Mouse (Mus musculus): ENCODE results near the gene Uqcr10. TPM values are rescaled to one million over a fixed set of nuclear protein-coding genes. Genes with fewer than 3 reads are reported as not detected.

Gene Uqcr10
- total and polyA plus RNA-seq, 3 experiments: 598 to 1,416 TPM; not detected in 1

DNA sequence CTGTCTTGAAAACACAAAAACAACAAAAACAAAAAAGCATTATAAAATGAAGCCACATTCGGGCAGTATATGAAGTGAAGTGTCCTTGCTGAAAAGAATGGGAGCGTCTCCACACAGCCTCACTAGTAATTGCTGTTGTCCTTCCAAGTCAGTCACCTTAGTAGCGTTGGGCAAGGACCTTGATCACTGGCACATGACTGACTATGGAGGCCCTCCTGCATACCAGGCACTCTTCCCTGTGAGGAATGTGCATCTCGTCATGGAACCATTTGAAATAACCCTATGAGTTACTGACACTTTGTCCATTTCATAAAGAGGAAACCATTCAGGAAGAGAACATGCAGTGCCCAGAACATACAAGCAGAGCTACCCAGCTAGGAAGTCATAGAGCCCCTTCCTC is 32.4 kb downstream of the Uqcr10 start:
- TF ChIP-seq ZC3H11A (IDR thresholded peaks at IDR 0.05; ENCODE audit: low read depth, low read length) (no peak), E2F4 (IDR thresholded peaks at IDR 0.05; ENCODE audit: borderline replicate concordance, low read depth, low read length) (no peak), POLR2AphosphoS5 (IDR thresholded peaks at IDR 0.05; ENCODE audit: borderline replicate concordance, low read depth, low read length) (no peak), EP300 (IDR thresholded peaks at IDR 0.05; ENCODE audit: low read depth in 1 of 2, low read length in 2 of 2) (no peak), MEF2A (IDR thresholded peaks at IDR 0.05; ENCODE audit: extremely low read depth, insufficient replicate concordance, low read depth, low read length, poor library complexity, severe bottlenecking) (no peak), MYB (IDR thresholded peaks at IDR 0.05; ENCODE audit: low read depth, low read length) (no peak), HCFC1 (IDR thresholded peaks at IDR 0.05; ENCODE audit: low read depth, low read length) (no peak), TAL1 (IDR thresholded peaks at IDR 0.05; ENCODE audit: low read length) (no peak), RCOR1 (IDR thresholded peaks at IDR 0.05; ENCODE audit: low read depth, low read length) (no peak), KAT2A (conservative IDR thresholded peaks at IDR 0.05; ENCODE audit: low read depth, low read length) (no peak), MAX (IDR thresholded peaks at IDR 0.05; ENCODE audit: low read length) (no peak), RAD21 (IDR thresholded peaks at IDR 0.05; ENCODE audit: low read depth, low read length) (no peak), GATA1 (IDR thresholded peaks at IDR 0.05; ENCODE audit: low read depth, low read length) (no peak)
- H3K36me3 ChIP-seq (ENCODE audit: control insufficient read depth in 1 of 2, insufficient read depth in 2 of 2, low read length in 2 of 2): peaks cover 0 to 1% of the 10 kb centered on the region in 2 experiments; a peak in 3 of 4 replicates
- no peak for DNase-seq (ENCODE audit: low read depth, low spot score)
- H3K27ac ChIP-seq (ENCODE audit: control insufficient read depth, low read depth, low read length): no peak overlapping the region
- no peaks in the 10 kb centered on the region for H3K9me3 ChIP-seq (replicated peaks; ENCODE audit: insufficient read depth, low read length)
- no peaks in the 10 kb centered on the region for H3K27me3 ChIP-seq (ENCODE audit: control insufficient read depth in 1 of 2, insufficient read depth in 2 of 2, low read length in 2 of 2)
- H3K4me3 ChIP-seq (ENCODE audit: control insufficient read depth in 1 of 2, insufficient read depth in 1 of 2, low read depth in 2 of 2, low read length in 2 of 2): no peak overlapping the region
- H3K4me1 ChIP-seq (ENCODE audit: control insufficient read depth in 1 of 2, insufficient read depth in 2 of 2, low read length in 2 of 2): peaks cover 0 to 1% of the 10 kb centered on the region in 2 experiments; a peak in 2 of 4 replicates
- no peak overlapping the region for H3K9ac ChIP-seq (ENCODE audit: control insufficient read depth, low read depth, low read length, poor library complexity, severe bottlenecking)
- H3K79me2 ChIP-seq (ENCODE audit: control insufficient read depth, insufficient read depth, low read length, poor library complexity): no peaks in the 10 kb centered on the region

DNA sequence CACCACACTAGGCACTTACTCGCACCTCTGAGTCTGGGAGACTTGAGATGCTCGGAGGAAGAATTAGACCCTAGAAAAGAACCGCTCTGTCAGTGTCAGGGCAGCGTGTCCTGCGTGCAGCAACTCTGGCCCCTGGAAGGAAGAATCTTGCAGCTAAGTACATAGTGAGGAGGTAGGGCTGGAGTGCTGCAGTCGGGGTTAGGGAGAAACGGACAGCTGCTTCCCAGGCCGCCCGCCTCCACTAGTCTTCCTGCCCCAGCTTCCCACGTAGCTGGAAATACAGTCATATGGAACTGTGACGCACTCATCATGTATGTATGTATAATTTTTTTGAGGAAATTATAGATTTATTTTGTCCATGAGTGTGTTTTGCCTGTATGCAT is 41.7 kb downstream of the Uqcr10 start:
- Histone ChIP-seq H3K4me3 (ENCODE audit: control insufficient read depth in 1 of 2, insufficient read depth in 1 of 2, low read depth in 2 of 2, low read length in 2 of 2) (no peak overlapping the region), H3K4me1 (ENCODE audit: control insufficient read depth in 1 of 2, insufficient read depth in 2 of 2, low read length in 2 of 2) (peaks cover 20 to 25% of the 10 kb centered on the region in 2 experiments), H3K36me3 (ENCODE audit: control insufficient read depth in 1 of 2, insufficient read depth in 2 of 2, low read length in 2 of 2) (peaks cover 7 to 29% of the 10 kb centered on the region in 2 experiments), H3K27ac (ENCODE audit: control insufficient read depth, low read depth, low read length) (no peak overlapping the region), H3K9ac (ENCODE audit: control insufficient read depth, low read depth, low read length, poor library complexity, severe bottlenecking) (no peak overlapping the region), H3K79me2 (ENCODE audit: control insufficient read depth, insufficient read depth, low read length, poor library complexity) (no peaks in the 10 kb centered on the region), H3K27me3 (ENCODE audit: control insufficient read depth in 1 of 2, insufficient read depth in 2 of 2, low read length in 2 of 2) (no peaks in the 10 kb centered on the region), H3K9me3 (replicated peaks; ENCODE audit: insufficient read depth, low read length) (no peaks in the 10 kb centered on the region)
- DNase-seq (ENCODE audit: low read depth, low spot score): no peak
- TF ChIP-seq TCF12 (IDR thresholded peaks at IDR 0.05; ENCODE audit: low read depth, low read length): no peak
- no peak for TF ChIP-seq NELFE (IDR thresholded peaks at IDR 0.05; ENCODE audit: low read depth, low read length)
- no peak for TF ChIP-seq CHD1 (IDR thresholded peaks at IDR 0.05; ENCODE audit: low read depth, low read length)
- no peak for TF ChIP-seq ETS1 (IDR thresholded peaks at IDR 0.05; ENCODE audit: low read depth, low read length)
- no peak for TF ChIP-seq TAL1 (IDR thresholded peaks at IDR 0.05; ENCODE audit: low read length)
- TF ChIP-seq CTCF (IDR thresholded peaks at IDR 0.05 in 2 of 3, conservative IDR thresholded peaks at IDR 0.05 in 1 of 3; ENCODE audit: control insufficient read depth in 1 of 3, insufficient read depth in 1 of 3, low read depth in 2 of 3, low read length in 3 of 3, poor library complexity in 1 of 3, severe bottlenecking in 1 of 3): no peak
- no peak for TF ChIP-seq MXI1 (IDR thresholded peaks at IDR 0.05; ENCODE audit: low read depth, low read length)
- no peak for TF ChIP-seq CHD2 (IDR thresholded peaks at IDR 0.05; ENCODE audit: low read length)
- TF ChIP-seq ZNF384 (IDR thresholded peaks at IDR 0.05; ENCODE audit: low read depth, low read length): no peak
- TF ChIP-seq NRF1 (IDR thresholded peaks at IDR 0.05; ENCODE audit: insufficient read depth, low read depth, low read length, poor library complexity, severe bottlenecking): no peak
